9 mouse cellular contexts compared by ENCODE assay signal in genomic region chr7:43606896-43607742, GRCm38 (mm10). TPM values are rescaled to one million over a fixed set of nuclear protein-coding genes. Genes with fewer than 3 reads are reported as not detected.
DNase-seq lines count a peak whose midpoint lies in the region; ATAC-seq lines count a peak whose summit lies in the region.
"Had no signal": no experiment of that assay in that cellular context is flagged by ENCODE, and none has a peak within 500 bp of the region (broad histone marks: within the 10 kb centered on the region; RNA-seq: fewer than 3 reads in every experiment).

Gene Zfp819, plus strand, starts transcription at chr7:43607169.

- no peak within 1 kb of the TSS for H3K27ac ChIP-seq in intestine, embryonic 14.5 days (ENCODE audit: low read depth)

- H3K9ac ChIP-seq in intestine, embryonic 14.5 days (ENCODE audit: low read length) = no peak within 1 kb of the TSS

- peak; percentile 75 for ATAC-seq in activated CD4-positive, CD25-positive, alpha-beta regulatory T cell, adult 4 months
- ATAC-seq in intestine, embryonic 14.5 days (replicated peaks; ENCODE audit: low FRiP score, low TSS enrichment, low read depth) = peak; percentile 75

- peak within 1 kb of the TSS; percentile 60 for H3K4me2 ChIP-seq in intestine, embryonic 14.5 days (ENCODE audit: low read length)

- DNase-seq in embryo, embryonic 10.5 days (ENCODE audit: low spot score) = peak; percentile 88
- DNase-seq in gastrocnemius, postnatal 4 days (ENCODE audit: low spot score in 2 of 2) = peak; percentile 29 to 42
- DNase-seq in intestine, embryonic 14.5 days (ENCODE audit: low spot score) = peak; percentile 77
- peak; percentile 26 to 63 for DNase-seq in left cerebral cortex, adult 8-10 months (ENCODE audit: low spot score in 2 of 2)
- peak; percentile 63 to 72 for DNase-seq in lung, postnatal 4 days
- peak; percentile 88 for DNase-seq in retina, postnatal 1 day
- peak; percentile 55 for DNase-seq in yolk sac, embryonic 10.5 days (ENCODE audit: low spot score)

- H3K27me3 ChIP-seq in intestine, embryonic 14.5 days (replicated peaks; ENCODE audit: control insufficient read depth, insufficient read depth, low read length) = no peaks in the 10 kb centered on the region

- no peaks in the 10 kb centered on the region for H3K9me3 ChIP-seq in intestine, embryonic 14.5 days (ENCODE audit: control insufficient read depth, low read length)

- WGBS in intestine, embryonic 14.5 days = 16% methylated on average over 41 of the region's 41 CpGs

- no peaks in the 10 kb centered on the region for H3K36me3 ChIP-seq in intestine, embryonic 14.5 days (ENCODE audit: control insufficient read depth, insufficient read depth, low read length)

- peak within 1 kb of the TSS; percentile 36 for H3K4me3 ChIP-seq in intestine, embryonic 14.5 days (ENCODE audit: low read depth, low read length)
- H3K4me3 ChIP-seq: myocyte had no signal

- no peaks in the 10 kb centered on the region for H3K4me1 ChIP-seq in intestine, embryonic 14.5 days (replicated peaks; ENCODE audit: control insufficient read depth, insufficient read depth, low read length)

RNA-seq across cellular contexts. Expression of gene Zfp819, which starts in this region (rescaled TPM):
- polyA plus RNA-seq in activated CD4-positive, CD25-positive, alpha-beta regulatory T cell, adult 4 months (2017; shearing (Covaris generic)) = under 1 TPM in 1 of 2 experiments, not detected in 1; 0.20 TPM
- total RNA-seq in gastrocnemius, postnatal 4 days (2021) = not detected
- not detected in 2 replicates for polyA plus RNA-seq in intestine, embryonic 14.5 days (2014; fragmentation: Nextera tagmentation; extraction: Ambion mirVana)
- total RNA-seq in left cerebral cortex, adult 8-10 months (2022) = under 1 TPM; 0.26 to 0.35 (median 0.29) TPM
- polyA plus RNA-seq: myocyte had no signal

Comparison
In these comparisons a context has a peak if more than half of its experiments do, and no peak if none do; other contexts are left out.
1. Peak in ATAC-seq in activated CD4-positive, CD25-positive, alpha-beta regulatory T cell, adult 4 months; RNA of the gene not detected or under 1 TPM.
2. Peak in DNase-seq in gastrocnemius, postnatal 4 days; RNA of the gene not detected or under 1 TPM.
3. Peak in DNase-seq, ATAC-seq, H3K4me3 ChIP-seq and H3K4me2 ChIP-seq in intestine, embryonic 14.5 days; RNA of the gene not detected or under 1 TPM.
4. Peak in DNase-seq in left cerebral cortex, adult 8-10 months; RNA of the gene not detected or under 1 TPM.
5. DNase-seq: peak in every context shown above with its lines; median percentile 88 in embryo, embryonic 10.5 days; 88 in retina, postnatal 1 day; 77 in intestine, embryonic 14.5 days; 68 in lung, postnatal 4 days; 55 in yolk sac, embryonic 10.5 days; 44 in left cerebral cortex, adult 8-10 months; 36 in gastrocnemius, postnatal 4 days.